Mouse (Mus musculus) C2C12 (cell line): Measurements from ENCODE around the gene AI661453. TPM values are rescaled to one million over a fixed set of nuclear protein-coding genes. Genes with fewer than 3 reads are reported as not detected.

ENCODE experiments used
- H3K27me3 ChIP-seq: one replicate; pipeline ENCODE4 v1.6.1; 2011; ENCODE audit not compliant: control insufficient read depth, insufficient read depth, insufficient read length
- H3K36me3 ChIP-seq: one replicate; pipeline ENCODE4 v1.6.1; 2011; ENCODE audit not compliant: control insufficient read depth, insufficient read depth
- H3K4me3 ChIP-seq: one replicate; pipeline ENCODE4 v1.5.1; 2011; ENCODE audit warnings: mild to moderate bottlenecking, control low read depth; ENCODE audit not compliant: poor library complexity, insufficient read depth, severe bottlenecking
- H3K79me2 ChIP-seq: one replicate; pipeline ENCODE4 v1.6.1; 2011; ENCODE audit not compliant: control insufficient read depth, insufficient read depth
- H3K79me3 ChIP-seq: one replicate; pipeline ENCODE4 v1.6.1; 2011; ENCODE audit warnings: low read depth, control low read depth
- H3ac ChIP-seq: one replicate; pipeline ENCODE3; 2011; ENCODE audit warnings: low read depth; ENCODE audit not compliant: control insufficient read depth, insufficient read length
- CEBPB ChIP-seq: IDR thresholded peaks from one replicate; pipeline ENCODE4 v1.6.1; 2011; ENCODE audit warnings: low read depth, mild to moderate bottlenecking, control low read depth, moderate library complexity
- CTCF ChIP-seq: IDR thresholded peaks from one replicate; pipeline ENCODE4 v1.5.1; 2011; ENCODE audit not compliant: control insufficient read depth, insufficient read depth, insufficient read length
- FOSL1 ChIP-seq: IDR thresholded peaks from one replicate; pipeline ENCODE4 v1.8.0; 2011; ENCODE audit warnings: mild to moderate bottlenecking, low read length; ENCODE audit not compliant: poor library complexity, insufficient read depth, severe bottlenecking
- MAX ChIP-seq: IDR thresholded peaks from one replicate; pipeline ENCODE4 v1.6.1; 2011; ENCODE audit warnings: mild to moderate bottlenecking, control low read depth
- MYOD1 ChIP-seq: IDR thresholded peaks from one replicate; pipeline ENCODE4 v1.6.1; 2011; ENCODE audit warnings: low read depth; ENCODE audit not compliant: control insufficient read depth, insufficient read length
- MYOG ChIP-seq: IDR thresholded peaks from one replicate; pipeline ENCODE4 v1.6.1; 2011; ENCODE audit not compliant: control insufficient read depth, insufficient read length; ENCODE audit errors: extremely low read depth
- USF1 ChIP-seq: IDR thresholded peaks from one replicate; pipeline ENCODE4 v1.6.1; 2011; ENCODE audit warnings: low read depth, mild to moderate bottlenecking, control low read depth, moderate library complexity
- polyA plus RNA-seq: library from polyadenylated mRNA; unstranded; fragments of >200 nt; fragmentation: generic; extraction: Trizol; gene quantifications from one replicate; pipeline ENCODE4 v1.2.1, GENCODE M21; 2012; ENCODE audit warnings: missing spikeins

AI661453 gene
- polyA plus RNA-seq, 1 experiment: 0.13 TPM

- TF ChIP-seq USF1: no peak
- TF ChIP-seq MAX: no peak
- TF ChIP-seq CTCF: no peak
- no peak for TF ChIP-seq MYOG
- no peak for TF ChIP-seq CEBPB
- no peaks in the 10 kb centered on the region for H3K79me2 ChIP-seq
- no peak overlapping the region for H3ac ChIP-seq
- H3K36me3 ChIP-seq: no peaks in the 10 kb centered on the region
- no peaks in the 10 kb centered on the region for H3K79me3 ChIP-seq
- no peak overlapping the region for H3K4me3 ChIP-seq
- H3K27me3 ChIP-seq: peaks cover 25% of the 10 kb centered on the region
Measured at GRCm38 (mm10) chr17:47452886-47453285, 16.5 kb downstream of the AI661453 start.

- Histone ChIP-seq H3K79me3 (no peaks in the 10 kb centered on the region), H3K4me3 (no peak overlapping the region), H3K27me3 (peaks cover 34% of the 10 kb centered on the region), H3ac (no peak overlapping the region), H3K36me3 (no peaks in the 10 kb centered on the region), H3K79me2 (no peaks in the 10 kb centered on the region)
- no peak for TF ChIP-seq MYOG
- no peak for TF ChIP-seq MYOD1
- no peak for TF ChIP-seq CEBPB
- no peak for TF ChIP-seq CTCF
- no peak for TF ChIP-seq USF1
- TF ChIP-seq MAX: no peak
Measured at GRCm38 (mm10) chr17:47454675-47455074, 18.3 kb downstream of the AI661453 start.

- Histone ChIP-seq H3K4me3 (no peak overlapping the region), H3K79me2 (no peaks in the 10 kb centered on the region), H3K79me3 (no peaks in the 10 kb centered on the region), H3K36me3 (no peaks in the 10 kb centered on the region), H3ac (no peak overlapping the region), H3K27me3 (peaks cover 63% of the 10 kb centered on the region)
- TF ChIP-seq FOSL1: no peak
- TF ChIP-seq MYOD1: no peak
- TF ChIP-seq USF1: no peak
- TF ChIP-seq CEBPB: no peak
- TF ChIP-seq MYOG: no peak
- TF ChIP-seq MAX: no peak
- TF ChIP-seq CTCF: no peak
Measured at GRCm38 (mm10) chr17:47458310-47458709, 21.9 kb downstream of the AI661453 start.

GRCm38 (mm10) chr17:47458936-47459335 is 22.5 kb downstream of the AI661453 start:
- Histone ChIP-seq H3K36me3 (no peaks in the 10 kb centered on the region), H3K79me2 (no peaks in the 10 kb centered on the region), H3K27me3 (peaks cover 66% of the 10 kb centered on the region), H3K4me3 (no peak overlapping the region), H3K79me3 (no peaks in the 10 kb centered on the region), H3ac (no peak overlapping the region)
- no peak for TF ChIP-seq CEBPB
- TF ChIP-seq FOSL1: no peak
- no peak for TF ChIP-seq MAX
- TF ChIP-seq MYOD1: no peak
- TF ChIP-seq CTCF: no peak
- no peak for TF ChIP-seq USF1
- no peak for TF ChIP-seq MYOG

- no peak overlapping the region for H3K4me3 ChIP-seq
- no peak overlapping the region for H3ac ChIP-seq
- TF ChIP-seq MAX: no peak
- TF ChIP-seq CTCF: no peak
- TF ChIP-seq CEBPB: no peak
- no peak for TF ChIP-seq MYOG
- TF ChIP-seq FOSL1: no peak
- TF ChIP-seq USF1: no peak
- no peak for TF ChIP-seq MYOD1
- peaks cover 70% of the 10 kb centered on the region for H3K27me3 ChIP-seq
- no peaks in the 10 kb centered on the region for H3K79me3 ChIP-seq
- no peaks in the 10 kb centered on the region for H3K36me3 ChIP-seq
- H3K79me2 ChIP-seq: no peaks in the 10 kb centered on the region
Measured at GRCm38 (mm10) chr17:47459341-47459919, 23.0 kb downstream of the AI661453 start.

- H3K36me3 ChIP-seq: no peaks in the 10 kb centered on the region
- peaks cover 74% of the 10 kb centered on the region for H3K27me3 ChIP-seq
- no peaks in the 10 kb centered on the region for H3K79me3 ChIP-seq
- TF ChIP-seq CEBPB: no peak
- no peak for TF ChIP-seq USF1
- no peak for TF ChIP-seq CTCF
- no peak for TF ChIP-seq MAX
- no peak for TF ChIP-seq FOSL1
- no peak for TF ChIP-seq MYOD1
- TF ChIP-seq MYOG: no peak
- H3K4me3 ChIP-seq: no peak overlapping the region
- H3K79me2 ChIP-seq: no peaks in the 10 kb centered on the region
- H3ac ChIP-seq: no peak overlapping the region
Measured at GRCm38 (mm10) chr17:47461688-47462087, 25.3 kb downstream of the AI661453 start.
